Mouse (Mus musculus): ENCODE data around the gene Gm156.
"Not testable (repeated sequence)": the region's sequence is repeated elsewhere in the genome, so short reads cannot be mapped to it uniquely, and the experiment has no call there.

The Gm156 gene

DNA sequence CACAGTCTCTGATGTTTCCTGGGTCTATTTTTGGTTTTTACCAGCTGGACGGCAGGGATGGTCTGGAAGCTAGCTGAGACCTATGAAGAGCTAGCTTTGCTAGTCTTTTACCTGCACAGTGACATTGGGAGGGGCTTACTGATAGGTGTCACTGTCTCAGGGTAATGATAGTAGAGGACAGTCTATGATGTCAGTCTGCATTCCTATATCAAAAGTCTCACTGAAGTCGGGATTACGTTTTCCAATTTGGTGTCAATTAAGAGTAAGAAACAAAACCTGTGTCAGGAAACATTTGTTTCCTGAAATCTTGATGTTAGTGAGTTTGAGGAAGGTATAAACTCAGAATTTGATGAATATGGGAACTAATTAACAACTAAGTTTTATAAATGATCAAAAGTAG lies at the start of gene Gm156:
Gene Gm156 (minus strand): TSS at position 101 of the 400 bp plus-strand sequence.
- not testable (repeated sequence) for DNase-seq

GRCm38 (mm10) chr6:129825559-129825958 lies 41.5 kb upstream of the Gm156 start:
- DNase-seq = no peak

DNA sequence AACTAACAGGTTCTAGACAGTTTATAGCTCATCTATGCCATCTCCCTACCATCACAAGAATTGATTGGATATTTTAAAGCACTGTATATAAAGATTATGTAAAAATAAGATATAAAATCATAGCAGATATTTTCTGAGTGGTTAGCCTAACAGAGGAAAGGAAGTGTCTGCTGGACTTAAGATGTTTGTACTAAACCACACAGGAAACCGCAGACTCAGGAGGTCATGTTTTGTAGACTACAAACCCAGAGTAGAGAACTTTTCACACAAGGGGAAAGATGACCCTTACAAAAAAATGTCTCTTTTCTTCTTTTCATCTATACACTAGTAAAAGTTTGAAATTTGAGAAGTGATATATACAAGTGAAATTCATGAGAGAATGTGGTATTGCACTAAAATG lies 39.9 kb upstream of the Gm156 start:
- no peak for DNase-seq

DNA sequence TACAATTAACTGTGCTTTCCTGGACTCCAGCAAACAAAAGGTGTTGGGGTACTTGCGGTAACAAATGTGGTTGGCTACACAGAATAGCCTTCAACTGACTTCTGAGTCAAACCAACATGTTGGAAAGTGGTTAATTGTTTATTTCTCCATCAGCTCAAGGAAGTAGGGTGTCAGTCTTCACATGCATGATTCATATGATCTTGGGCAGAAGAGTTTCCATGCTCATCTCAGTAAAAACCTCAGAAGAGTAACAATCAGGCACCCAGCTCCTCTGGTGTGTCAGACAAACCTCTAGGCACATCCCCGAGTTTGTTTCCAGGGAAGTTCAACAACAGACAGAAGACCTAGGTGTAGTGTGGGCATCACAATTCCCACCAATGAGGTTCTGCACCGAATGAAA lies 33.7 kb upstream of the Gm156 start:
- no peak for DNase-seq

GRCm38 (mm10) chr6:129747654-129748032 lies 36.4 kb downstream of the Gm156 start:
- no peak for DNase-seq

- DNase-seq = no peak
Observed at GRCm38 (mm10) chr6:129747016-129747653, 36.9 kb downstream of the Gm156 start.

DNA sequence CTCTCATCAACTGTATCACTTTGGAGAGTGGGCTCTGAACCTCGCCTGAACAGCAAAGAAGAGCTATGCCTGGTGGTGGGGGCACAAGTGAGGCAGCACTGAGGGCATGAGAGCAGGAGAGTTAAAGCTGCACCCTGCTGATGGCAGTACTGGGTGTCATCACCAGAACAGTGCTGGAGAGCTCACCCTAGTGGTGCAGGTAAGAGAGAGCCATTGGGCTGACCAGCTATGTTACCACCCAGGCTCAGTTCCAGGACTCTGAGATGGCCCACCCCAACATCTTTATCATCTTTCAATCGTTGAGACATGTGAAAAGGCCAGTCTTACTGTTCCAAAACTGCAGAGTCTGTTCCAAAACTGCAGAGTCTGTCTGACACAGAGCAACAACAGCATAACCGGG lies 37.9 kb downstream of the Gm156 start:
- no peak for DNase-seq

DNA sequence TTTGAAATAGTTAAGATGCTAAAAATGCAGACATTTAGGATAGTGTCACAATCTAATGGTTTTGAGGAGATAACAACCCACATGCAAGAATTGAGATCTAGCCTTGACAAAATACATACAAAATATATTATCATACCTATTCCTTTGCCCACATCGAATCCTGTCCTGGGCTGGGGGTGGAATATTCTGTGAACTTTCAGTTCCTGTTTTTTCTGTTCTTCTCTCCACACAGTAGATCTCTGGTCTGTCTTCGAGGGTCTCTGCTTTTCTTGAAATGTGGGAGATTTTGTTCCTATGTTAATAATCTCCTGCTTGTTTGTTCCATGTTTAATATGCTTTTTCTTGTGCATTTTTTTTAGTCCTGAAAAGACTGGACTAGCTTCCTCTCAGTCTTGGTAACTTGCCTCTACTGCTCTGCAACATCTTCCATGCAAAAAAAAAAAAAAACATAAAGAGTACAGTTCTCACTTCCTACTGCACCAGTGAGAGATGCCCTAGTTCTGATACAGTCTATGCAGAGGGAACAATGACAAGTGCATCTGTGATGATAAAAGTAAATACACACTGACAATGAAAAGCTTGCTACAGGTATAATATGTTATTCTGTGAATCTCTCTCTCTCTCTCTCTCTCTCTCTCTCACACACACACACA lies 43.9 kb downstream of the Gm156 start, which contains the start of gene Klri2:
Gene Klri2 (minus strand): TSS at position 416 of the 653 bp plus-strand sequence.
- no peak for DNase-seq

GRCm38 (mm10) chr6:129736414-129736813 lies 47.7 kb downstream of the Gm156 start:
- DNase-seq = no peak

DNA sequence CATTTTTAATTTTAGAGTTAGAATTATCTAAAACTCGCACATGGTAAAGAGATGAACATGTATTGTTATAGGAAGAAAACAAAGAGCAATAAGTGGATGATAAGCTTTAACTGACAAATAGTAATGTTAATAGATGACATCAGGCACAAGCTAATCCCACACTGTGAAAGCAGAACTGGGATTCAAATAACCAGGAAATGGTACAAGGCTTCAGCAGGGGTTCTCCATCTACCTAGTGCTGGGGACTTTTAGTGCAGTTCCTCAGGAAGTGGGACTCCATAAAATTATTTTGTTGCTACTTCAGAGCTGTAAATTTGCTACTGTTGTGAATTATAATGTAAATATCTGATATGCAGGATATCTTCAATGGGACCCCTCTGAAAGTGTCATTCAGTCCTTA lies 56.8 kb downstream of the Gm156 start:
- DNase-seq = no peak

DNA sequence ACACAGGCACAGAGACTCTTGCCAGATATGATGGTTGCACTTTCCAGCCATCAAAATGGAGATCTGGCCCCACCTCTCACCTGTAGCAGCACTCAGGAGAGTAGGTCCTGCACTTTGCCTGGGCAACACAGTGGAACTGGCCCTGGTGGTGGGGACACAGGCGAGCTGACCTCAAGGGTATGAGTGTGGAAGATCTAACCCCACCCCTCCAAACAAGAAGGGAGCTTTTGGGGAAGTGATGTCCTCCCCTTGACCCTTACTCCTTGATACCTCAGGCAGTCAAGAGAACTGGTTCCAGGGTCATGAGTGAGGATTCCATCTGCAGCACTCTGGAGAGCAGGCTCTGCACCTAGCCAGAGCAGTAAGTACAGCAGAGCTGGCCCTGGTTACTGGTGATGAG lies 62.7 kb downstream of the Gm156 start:
- DNase-seq = no peak

DNA sequence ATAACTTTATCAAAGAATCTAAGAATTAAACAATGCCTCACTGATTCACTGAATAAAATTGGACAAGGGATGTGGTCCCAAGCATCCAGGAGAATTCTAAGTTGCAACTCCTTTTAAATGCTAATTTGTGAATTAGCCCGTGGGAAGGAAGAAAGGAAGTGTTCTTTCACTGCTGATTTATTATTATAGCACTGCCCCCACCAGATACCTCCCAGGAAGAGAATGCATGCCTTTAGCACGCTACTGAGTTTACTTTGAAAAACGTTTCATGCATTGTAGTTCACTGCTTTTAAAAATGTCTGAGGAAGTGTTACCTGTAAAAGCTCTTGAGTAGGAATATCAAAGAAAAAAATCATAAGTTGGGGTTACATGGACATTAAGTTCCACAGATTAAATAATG lies 63.6 kb downstream of the Gm156 start:
- DNase-seq = no peak

GRCm38 (mm10) chr6:129717032-129717431 lies 67.0 kb downstream of the Gm156 start, which contains the start of gene Klri1:
Gene Klri1 (minus strand): TSS chr6:129717132.
- DNase-seq = no peak

Measured in kidney, adult 8-10 months (tissue).